Mouse (Mus musculus): ENCODE measurements around the gene Muc13.

Muc13 gene

DNA sequence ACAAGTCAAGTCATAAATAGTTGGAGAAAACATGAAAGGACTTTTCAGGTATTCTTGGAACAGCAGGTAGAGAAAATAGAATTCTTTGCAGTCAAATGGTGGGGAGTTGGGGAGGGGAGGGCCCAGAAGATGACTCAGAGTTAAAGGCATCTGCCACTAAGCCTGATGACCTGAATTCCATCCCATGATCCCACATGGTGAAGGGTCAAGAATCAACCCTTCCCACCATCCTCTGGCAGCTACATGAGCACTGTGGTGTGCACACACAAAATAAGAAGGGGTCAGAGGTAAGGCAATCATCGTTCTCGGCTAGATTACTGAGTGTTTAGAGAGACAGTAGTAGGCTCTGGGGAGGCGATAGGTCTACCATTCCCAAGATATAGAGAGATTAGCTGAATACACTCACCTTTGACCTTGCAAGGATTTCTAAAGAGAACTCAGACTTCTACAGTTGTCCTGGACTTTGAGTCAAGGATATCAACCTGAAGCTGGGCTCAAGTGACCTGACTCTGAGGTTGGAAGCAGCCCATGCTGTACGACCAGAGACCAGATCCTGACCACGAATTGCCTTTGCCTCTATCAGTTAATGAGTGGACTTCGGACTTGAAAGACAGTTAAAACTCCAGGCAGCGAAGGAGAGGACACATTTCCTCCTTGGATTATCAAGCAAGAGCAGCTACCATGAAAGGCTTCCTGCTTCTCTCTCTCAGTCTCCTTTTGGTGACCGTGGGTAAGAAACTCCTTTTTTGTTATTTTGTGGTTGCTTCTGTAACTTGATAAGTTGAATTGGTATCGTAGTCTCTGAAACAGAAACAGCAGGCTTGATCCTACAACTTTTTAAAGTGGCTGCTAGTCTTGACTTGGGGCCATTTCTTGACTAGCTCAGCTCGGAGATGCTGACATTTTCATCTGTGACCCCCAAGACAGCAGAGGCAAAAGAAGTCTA, at the start of gene Muc13:
Muc13 (plus strand) TSS at position 192 of the 946 bp plus-strand sequence.
- no peak for DNase-seq

- peak; percentile 66 for DNase-seq
Observed at GRCm38 (mm10) chr16:33744622-33745419, 49.0 kb upstream of the Muc13 start.

DNA sequence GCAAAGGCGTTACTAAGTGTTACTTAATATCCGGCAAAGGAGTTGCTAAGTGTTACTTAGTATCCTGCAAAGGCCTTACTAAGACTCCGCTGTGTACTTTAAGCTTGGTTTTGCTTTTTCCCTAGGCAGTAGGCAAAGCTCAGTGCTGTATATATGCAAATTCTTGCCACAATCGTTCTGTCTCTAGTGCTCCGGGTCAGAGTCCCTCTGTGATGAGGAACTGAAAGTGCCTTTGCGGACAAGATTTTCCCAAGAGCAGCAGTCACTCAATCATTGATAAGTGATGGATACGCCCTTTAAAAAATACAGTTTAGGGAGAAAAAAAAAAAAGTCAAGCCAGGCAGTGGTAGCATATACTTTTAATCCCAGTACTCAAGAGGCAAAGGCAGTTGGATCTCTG, 48.4 kb upstream of the Muc13 start:
- no peak for DNase-seq

- peak; percentile 79 for DNase-seq
Observed at GRCm38 (mm10) chr16:33746074-33746676, 47.7 kb upstream of the Muc13 start.

GRCm38 (mm10) chr16:33747346-33747954, 46.4 kb upstream of the Muc13 start:
- DNase-seq, result no peak

DNA sequence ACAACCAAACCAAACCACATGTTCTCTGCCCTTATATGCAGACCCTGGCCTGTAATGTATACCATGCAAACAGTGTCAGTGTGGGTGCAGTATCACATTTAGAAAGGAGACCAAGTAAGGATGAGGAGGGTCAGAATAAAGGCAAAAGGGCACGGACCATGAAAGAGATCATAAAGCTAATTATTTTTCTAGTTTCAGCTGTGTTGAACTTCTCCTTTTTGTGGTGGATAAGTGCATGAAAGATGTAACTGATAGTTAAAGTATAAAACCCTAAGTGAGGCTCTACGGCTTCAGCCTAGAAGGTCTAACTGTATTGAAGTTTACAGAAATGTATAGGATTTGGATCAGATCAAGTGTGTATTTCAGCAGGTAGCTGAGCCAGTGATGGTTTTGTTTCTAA, 45.8 kb upstream of the Muc13 start:
- DNase-seq, result no peak

DNA sequence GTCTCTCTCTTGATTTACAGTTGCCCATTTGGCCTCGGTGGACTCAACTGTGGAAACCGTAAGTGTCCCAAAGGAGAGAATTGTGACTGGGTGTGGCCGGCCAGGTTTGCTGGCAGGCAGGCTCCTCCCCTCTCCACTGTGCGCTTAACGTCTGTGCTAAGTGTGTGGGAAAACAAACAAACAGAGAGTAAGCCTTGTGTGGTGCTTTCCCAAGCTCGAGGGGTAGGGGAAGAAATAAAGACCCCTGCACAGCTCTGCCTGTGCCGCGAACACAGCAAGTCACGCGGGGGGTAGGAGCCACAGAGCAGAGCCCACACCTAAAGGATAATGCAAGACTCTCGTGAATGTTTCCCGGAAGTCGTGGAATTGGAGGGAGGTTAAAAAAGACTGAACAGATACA, 42.7 kb upstream of the Muc13 start:
- DNase-seq, result no peak

- DNase-seq, result no peak
Observed at GRCm38 (mm10) chr16:33751590-33751989, 42.2 kb upstream of the Muc13 start.

DNA sequence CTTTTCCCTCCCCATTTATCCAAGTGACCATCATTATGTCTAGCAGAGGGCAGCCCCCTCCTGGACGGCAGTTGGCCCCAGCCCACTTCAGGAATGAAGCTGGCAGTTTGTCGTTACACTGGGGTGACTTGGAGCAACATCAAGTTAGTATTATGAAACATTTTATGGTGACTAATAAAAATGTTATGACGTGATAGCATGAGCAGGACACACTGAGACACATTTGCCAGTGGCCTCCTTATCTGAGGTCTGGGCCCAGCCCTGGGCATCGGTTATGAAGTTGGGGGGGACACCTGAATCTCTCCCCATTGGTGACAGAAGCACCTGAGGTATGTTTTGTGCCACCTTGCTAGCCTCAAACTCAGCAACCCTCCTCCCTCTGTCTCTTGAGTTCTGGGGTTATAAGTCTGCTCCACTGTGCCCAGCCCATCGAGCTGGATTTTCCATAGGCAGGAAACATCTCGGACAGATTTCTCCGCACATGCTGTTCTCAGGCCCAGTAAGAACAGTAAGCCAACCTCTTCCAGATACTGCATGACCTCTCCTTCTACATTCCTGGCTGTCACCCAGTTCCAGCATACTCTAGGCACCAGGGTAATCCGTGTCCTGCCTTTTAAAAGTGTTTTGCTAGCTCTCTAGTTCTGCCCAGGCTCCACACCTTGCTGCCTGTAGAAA, 40.8 kb upstream of the Muc13 start:
- DNase-seq, result no peak

- DNase-seq, result no peak
Observed at GRCm38 (mm10) chr16:33755293-33755692, 38.5 kb upstream of the Muc13 start.

DNA sequence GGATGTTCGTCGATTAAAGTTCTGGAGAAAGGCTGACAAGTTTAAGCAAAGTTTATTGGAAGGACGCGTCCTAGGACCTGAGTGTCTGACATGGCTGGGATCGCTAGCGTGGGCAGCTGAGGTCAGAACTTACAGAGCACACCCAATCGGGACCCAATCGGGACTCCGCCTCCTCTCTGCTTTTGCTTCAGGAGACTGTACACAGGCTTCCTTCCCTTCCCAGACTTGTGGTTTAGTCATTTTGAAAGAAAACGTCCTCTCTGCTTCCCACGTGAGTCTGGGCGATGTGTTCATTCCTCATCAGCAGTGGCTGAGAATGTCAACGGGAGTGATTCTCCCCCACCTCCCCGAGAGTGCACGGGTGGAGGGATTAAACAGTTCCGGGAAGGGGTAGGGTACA, 37.9 kb upstream of the Muc13 start:
- no peak for DNase-seq

GRCm38 (mm10) chr16:33756396-33756795, 37.4 kb upstream of the Muc13 start:
- DNase-seq, result peak; percentile 75

GRCm38 (mm10) chr16:33759207-33759606, 34.6 kb upstream of the Muc13 start:
- DNase-seq, result no peak

DNA sequence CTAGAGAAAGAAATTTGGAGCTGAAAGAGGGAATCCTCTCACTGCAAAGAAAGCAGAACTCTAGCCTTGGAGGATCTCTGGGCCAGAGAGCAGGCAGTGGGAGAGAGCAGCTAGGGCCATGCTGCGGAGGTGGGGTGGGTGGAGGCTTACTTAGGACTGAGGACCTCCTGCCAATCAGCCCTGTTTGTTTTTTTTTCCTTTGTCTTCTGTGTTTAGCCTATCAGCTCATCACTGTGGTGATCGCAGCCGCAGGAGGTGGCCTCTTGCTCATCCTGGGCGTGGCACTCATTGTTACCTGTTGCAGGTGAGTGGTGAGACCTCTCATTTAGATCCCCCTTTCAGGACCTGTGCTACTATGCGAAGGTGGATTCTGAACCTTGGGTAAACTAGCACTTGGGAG, 33.3 kb upstream of the Muc13 start:
- no peak for DNase-seq

GRCm38 (mm10) chr16:33760996-33761395, 32.8 kb upstream of the Muc13 start:
- DNase-seq, result no peak

DNA sequence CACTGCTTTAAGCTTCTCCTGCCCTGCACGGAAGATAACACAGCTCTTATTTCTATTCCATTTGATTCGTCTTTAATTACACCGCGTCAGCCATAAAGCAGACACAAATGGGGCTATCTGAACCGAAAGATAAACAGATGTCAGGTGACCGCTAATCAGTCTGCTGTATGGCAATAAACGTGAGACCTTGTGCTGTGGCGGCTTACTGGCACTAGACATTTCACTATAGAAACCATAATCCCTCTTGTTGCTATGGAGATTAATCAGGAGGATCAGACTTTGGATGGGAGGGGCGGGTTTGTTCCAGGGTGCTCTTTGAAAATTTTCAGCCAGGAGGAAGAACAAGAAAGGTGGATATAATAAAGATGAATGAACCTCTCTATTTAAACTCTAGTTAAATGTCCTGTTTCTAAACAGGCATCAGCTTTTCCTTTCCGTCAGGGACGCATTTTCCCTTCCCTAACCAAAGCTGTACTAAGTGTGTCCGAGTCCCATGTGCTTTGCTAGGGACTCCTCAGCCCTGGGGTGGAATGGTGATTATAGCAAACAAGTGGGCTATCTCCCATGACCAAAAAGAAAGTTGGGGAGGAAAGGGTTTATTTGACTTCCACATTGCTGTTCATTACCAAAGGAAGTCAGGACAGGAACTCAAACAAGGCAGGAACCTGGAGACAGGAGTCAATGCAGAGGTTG, 29.2 kb upstream of the Muc13 start:
- DNase-seq, result no peak

GRCm38 (mm10) chr16:33765477-33765876, 28.4 kb upstream of the Muc13 start:
- DNase-seq, result no peak

DNA sequence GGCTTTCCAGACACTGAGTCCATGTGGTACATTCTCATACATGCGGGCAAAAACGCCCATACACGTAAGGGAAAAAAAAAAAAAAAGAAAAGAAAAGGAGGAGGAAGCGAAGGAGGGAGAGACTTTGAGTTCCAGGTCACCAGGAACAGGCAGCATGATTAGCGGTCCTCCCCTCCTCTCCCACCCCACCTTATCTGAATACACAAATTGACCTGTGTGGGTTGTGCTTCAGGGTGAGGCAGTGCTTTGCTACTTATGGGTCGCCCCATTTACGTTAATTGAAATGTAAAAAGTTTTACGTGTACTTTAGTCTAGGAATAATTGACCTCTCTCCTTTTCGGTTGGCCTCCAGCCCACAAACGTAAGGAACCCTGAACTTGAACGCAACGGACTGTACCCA, 27.5 kb upstream of the Muc13 start:
- DNase-seq, result no peak

DNA sequence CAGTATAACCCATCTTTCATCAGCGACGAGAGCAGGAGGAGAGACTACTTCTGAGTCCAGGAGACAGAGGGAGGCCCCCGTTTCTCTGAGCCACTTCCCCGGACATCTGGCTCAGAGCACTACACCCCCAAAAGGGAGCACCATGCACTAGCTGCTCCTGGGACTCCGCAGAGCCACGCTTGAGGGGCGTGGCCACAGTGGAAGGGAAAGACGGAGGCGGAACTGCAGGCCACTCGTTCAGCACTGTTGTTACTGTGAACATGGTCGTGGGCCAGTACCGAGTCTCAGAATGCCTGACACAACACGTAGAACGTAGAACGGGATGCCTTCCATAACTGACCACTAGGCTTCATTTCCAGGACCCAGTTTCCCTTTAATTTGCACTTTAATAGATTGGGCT, 27.1 kb upstream of the Muc13 start:
- no peak for DNase-seq

DNA sequence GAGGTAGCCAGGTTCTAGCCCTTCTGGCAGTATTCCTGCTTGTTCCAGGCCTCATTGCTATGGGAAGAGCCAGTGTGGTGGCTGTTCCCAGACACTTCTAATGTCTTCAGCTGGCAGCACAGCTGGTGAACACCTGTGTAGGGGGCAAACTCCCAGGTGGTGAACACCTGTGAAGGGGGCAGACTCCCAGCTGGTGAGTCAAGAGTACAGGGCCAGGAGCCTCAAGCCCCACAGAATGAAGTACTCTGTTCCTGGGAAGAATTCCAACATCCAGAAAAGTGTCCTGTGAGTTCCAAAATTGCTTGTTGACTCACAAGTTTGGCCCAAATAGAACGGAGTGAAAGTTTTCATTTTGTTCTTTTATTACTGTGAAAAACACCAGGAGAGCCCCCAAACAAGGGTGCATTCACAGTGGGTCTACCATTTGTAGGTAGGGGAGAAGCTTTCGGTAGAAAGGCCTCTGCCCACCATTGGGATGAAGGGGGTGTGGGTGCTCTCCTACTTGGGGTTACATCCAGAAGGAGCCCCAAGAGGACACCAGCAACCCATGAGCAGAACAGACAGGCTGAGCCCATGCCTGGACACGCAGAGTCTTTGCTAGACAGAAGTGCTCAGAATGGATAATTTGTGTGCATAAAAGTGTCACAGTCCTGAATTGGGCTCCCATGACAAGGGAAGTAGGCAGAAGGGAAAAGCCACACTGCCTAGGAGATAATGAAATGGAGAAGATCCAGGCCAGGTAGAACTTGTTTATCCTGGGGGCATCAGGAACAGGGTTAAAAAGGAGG, 25.2 kb upstream of the Muc13 start:
- DNase-seq, result no peak

DNA sequence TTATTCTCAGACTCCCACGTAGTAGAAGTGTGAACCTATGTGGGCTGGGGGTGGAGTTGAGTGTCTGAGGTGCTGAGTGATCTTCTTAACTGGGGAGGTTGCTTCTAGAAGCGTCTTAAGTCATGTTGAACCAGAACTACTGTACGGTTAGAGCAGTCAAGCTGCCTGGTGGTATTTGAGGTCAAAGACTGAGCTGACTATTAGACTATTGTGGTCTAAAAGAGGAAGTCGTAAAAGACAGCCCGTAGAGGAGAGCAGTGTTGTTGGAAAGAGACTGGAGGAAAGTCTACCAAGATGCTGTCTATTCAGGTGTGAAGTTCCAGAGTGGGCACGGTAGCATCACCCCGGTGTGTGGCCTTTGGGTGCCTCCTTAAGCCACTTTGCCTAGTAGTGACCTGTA, 24.0 kb upstream of the Muc13 start:
- no peak for DNase-seq

Data from cerebellum, adult 11-12 months (tissue).